Mouse (Mus musculus) cerebellum, postnatal 4 days (tissue): ENCODE measurements at regions not wholly inside any gene's neighbourhood (a gene's known extent, or its start where the extent isn't known, plus 50 kb on each side); places are given as distances from the start of the nearest gene placed in this dataset.

Experiments
- DNase-seq, 2 experiments: peaks; one replicate each; pipeline ENCODE4 v3.0.0; 2022; ENCODE audit warnings: low spot score in 2 of 2, mixed read lengths in 1 of 2

DNA sequence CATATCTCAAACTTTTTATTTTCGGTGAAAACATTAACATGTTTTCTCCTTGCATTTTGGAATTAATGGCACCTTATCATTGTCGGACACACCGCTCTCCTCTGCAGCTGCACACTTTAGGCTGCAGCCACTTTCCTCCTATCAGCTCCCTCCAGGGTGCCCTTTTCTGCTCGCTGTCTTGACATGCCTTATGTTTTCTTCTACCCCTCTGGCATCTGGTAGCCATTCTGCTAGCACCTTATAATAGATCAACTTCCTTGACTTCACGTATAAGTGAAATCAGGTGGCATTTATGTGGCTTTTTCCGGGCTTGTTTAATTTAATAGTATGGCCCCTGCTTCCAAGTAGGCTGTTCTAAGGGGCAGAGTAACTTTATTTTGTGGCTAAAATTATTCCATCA is 747.8 kb downstream of the Slitrk6 start:
- no peak for DNase-seq

DNA sequence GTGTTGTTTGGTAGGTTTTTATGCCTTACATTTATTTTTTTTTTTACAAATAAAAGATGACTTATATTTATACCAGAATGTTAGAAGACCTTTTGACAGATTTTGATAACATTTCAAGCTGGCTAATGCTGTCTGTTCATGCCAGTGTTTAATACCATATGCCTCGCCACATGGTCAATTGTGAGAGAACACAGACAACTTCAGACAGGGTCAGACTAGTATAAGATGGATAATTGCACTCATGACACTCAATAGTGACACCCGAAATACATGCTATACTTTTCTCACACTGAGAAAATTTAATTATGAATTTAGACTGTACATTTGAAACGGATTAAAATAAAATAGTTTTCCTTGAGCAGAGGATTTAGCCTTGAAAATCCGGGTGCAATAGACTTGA is 769.9 kb downstream of the Slitrk6 start:
- DNase-seq = no peak

DNA sequence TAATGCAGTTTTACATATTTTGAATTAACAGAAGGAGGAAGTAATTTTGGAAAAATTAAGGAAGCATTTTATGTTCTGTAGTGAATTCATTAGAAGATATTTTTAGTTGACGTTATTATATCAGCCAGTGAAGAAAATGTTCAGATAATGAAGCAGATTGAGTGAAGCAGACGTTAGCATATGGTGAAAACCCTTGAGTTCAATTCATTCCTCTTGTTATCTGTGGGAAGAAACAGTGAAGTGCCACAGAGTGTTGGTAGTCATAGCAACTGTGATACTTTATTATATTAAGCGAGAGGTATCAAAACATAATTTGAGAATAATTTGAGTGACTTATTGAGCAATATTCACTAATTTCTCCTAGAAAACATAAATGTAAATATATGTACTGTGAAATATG is 796.9 kb downstream of the Slitrk6 start:
- no peak for DNase-seq

DNA sequence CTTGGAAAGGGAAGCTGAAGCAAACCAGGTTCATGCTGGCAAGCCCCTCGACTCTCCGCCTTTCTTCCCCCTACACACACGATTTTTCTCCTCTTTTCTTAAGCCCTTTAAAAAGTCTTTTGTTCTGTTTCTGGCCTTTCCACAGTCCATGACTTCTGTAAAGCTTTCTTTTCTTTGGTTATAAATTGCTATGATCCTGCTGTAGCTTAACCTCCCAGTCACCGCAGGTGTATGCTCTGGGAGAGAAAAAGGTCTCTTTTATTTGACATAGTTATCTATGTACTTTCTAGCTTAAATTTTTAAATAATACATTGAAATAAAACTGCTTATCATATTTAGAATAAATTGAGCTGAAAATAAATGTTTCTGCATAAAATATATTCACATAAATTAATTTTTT is 813.0 kb downstream of the Slitrk6 start:
- no peak for DNase-seq

DNA sequence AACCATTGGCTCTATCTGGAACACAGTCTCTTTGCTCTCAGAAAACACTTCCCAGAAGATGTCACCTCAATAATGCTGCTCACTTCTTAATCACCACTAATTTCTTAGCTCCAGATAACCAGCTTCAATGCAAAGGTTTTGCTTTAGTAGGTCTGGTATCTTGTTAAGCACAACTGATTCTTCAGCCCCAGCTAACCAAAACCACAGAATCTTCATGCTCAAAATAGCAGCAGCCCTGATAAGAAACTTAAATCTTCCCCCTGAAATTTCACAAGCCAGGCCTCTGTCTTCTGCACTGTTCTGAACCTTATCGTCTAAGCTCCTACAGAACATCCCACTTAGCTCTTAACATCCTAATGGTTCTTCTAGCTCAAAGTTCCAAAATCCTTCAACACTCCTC is 813.8 kb downstream of the Slitrk6 start:
- DNase-seq = no peak

DNA sequence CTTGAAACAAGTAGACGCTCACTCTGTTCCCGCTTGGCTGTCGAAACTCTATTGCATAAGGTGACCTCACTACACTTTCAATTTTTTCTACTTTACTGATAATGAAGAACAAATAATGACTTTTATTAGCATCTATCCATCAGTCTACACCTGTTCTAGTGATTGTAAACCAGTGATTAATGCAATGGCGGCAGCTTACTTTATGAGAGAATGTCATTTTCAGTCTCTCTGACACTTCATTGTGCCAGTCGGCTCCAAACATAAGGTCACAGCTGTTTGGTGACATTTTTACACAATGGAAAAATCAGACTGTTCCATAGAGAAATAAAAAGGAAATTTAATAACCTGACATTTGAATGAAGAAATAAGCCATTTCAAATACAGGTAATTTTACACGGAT is 817.5 kb downstream of the Slitrk6 start:
- no peak for DNase-seq

DNA sequence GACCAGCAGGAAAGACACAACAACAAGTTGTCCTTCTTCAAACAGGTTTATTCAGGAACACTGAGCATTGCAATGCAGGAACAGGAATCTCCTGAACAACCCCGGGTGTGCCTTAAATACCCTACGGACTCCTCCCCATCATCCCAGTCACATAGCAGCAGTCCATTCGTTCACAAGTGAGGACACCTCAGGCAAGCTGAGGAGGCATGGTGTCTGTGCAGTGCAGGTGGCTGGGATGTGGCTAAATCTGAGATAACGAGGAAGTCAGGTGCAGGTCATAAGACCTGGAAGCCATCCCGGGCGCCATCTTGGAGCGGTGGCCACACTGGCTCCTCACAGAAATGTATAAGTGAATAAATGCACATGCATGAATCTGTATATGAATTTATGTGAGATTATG is 826.0 kb downstream of the Slitrk6 start:
- DNase-seq = no peak

DNA sequence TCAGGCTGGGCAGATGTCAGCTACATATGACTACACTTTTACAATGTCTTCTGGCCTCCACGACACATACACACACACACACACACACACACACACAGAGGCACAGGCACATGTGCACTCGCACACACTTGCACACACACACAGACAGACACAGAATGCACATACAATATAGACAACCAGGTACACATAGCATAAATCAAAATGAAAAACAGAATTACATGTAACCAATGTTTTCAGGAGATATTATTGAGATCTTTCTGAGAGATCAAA is 863.1 kb downstream of the Slitrk6 start:
- no peak for DNase-seq

DNA sequence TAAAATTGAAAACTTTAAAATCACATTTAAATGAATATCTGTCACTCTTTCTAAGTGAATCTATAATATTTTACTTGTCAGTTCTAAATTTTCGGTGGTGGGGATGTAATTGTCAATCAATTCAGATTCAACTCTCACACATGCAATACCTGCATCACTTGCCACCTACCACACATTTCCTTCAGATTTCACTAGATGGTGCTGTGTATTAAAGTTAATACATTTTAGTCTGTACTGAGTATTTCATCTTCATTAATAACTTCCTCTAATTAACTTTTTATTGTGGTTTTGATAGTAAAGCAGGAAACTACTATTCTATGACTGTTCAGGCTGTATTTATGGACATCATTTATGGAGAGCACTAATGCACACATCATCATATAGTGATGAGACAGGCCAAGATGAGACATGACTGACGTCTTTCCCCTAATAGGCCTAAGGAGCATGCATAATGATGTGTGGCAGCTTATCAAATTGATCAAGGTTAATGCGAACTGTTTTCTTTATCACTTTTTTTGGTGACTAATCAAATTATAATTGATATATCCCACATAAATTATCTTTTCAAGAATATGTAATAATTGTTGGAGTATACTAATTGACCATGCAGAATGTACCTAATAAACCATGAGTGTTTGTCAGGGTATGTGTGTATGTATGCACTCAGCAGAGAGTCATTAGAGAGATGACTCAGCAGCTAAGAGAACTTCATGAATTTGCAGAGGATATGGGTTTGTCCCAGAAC is 863.6 kb downstream of the Slitrk6 start:
- no peak for DNase-seq

DNA sequence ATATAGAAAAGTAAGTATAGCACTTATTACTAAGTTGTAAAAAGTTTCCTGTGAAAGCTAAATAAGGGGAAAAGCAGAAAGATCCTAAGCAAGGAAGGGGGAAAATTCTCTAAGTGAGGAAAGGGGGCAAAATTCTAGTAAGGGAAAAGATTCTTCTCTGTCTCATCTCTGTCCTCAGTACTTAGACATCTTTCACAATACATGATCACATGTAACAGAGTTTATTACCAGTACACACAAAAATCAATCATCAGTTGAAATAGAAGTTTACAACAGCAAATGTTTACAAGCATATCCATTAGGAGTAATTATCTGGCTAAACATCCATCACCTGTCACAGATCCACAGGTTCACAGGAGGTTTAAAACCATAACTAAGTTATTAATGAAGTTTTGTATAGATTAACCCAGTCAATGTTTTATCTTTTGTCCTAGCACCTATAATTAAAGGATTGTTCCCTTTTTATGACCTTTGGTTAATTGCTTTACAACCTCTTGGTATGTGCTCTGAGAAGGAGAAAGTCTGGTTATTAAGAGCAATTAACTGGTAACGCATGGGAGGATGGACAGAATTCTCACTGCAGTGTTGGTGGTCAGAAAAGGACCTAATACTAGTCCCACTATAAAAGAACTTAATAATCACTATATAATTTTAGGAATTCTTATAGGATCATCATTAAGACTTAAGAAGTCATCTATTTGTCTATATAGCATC is 877.8 kb downstream of the Slitrk6 start:
- no peak for DNase-seq

DNA sequence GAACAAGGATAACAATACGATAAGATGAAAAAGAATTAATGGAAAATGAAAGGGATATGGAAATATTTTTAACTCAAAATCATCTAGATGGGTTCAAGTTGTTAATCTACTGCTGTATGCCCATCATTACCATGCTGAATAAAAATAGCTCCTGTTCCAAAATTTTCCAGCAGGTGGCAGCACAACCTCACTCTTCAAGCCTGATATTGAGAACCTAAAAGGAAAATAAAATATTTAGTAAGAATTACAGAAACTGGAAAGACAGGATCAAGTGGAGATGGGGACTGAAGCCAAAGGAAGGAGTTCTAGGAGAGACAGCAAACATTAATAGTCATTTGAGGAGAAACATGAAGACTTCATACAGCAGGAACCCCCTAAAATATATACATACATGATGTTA is 880.7 kb downstream of the Slitrk6 start:
- DNase-seq = peak; percentile 41 to 61

DNA sequence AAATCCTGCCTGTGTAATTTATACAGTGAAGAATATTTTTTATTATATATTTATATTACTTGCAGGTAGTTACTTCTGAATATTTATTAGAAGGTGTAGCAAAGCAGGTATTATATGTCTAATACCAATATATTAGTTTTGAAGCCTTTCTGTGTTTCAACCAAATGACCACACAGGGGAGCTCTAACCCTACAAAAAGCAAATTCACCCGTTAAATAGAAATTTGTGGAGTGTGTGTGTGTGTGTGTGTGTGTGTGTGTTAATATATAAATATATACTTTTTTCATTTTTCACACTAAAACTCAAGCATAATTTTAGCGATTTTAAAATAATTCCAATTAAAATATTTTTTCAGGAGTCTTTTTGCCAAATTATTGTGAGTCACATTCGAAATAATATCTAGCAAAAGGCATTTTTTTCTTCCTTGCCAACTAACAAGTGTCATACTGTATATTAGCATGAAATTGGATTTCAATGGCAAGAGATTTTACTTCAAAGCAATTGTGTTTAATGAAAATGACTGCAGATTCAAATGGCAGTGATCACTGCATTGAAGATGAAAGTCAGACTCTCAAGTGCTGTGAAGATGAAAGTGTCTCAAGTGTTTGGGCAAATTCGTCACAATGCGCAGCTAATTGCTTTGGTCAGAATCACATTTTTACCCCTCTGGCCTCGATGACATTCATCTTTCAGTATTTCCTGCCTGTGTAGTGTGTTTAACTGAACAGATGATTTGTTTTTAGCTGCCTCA is 914.4 kb downstream of the Slitrk6 start:
- DNase-seq = peak in 1 of 2 experiments; percentile 5

DNA sequence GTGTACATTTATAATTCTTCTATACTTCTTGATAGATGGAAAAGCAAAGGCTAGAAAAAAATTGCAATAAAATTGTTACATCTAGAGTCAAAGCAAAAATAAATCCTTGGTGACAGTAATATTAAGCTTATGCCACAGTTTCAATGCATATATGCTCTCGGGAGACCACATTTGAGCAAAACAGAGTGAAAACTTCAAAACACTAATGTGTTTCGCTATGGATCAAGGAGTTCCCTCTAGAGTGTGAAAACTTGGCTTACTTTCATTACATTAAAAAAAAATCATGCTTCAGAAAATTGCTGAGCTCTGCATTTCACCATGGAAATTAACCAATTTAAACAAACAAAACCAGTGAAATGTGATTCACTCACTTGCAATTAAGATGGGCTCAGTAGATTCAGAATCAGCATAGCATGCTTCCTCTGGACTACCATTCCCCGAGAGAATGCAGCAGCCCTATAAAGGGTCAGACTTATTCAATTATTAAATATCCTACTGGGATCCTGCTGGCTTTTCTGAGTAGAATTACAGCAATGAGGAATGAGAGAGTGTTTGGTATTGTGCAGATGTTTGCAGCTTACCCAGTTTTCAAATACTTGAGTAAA is 888.7 kb upstream of the Slitrk1 start:
- DNase-seq = no peak

DNA sequence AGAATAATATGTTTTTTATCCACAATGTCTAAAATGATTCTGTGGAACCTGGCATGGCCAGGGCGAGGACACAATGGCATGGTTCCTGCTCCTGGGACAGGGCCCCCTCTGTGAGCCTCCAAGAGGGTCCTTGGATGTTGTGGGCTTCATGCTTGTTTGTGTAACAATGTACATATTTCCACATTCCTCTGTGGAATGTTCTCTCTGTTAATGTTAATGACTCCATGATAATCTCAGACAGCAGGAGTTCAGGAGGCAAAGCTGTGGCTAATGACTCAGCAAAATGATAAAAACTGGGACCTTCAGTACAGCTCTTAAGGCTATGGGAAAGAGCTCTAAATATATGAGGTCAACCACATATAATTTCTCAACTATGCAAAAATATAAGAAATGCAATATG is 858.3 kb upstream of the Slitrk1 start:
- DNase-seq = no peak

DNA sequence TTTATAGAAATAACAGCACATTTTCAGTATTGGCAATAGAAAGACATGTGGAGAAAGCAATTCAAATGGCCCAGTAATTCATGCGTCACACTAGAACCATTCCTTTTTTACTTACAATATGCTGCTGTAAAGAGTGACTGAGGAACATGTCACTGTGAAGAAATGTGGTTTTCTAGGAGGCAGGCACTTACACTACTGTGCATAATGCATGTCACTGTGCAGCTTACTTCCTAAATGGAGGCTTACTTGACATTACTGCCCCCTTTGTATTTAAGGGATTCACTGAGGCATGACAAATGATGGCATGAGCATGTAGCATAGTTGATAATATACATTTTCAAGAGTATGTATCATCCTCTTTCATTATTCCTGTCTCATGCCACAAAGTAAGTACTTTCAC is 846.9 kb upstream of the Slitrk1 start:
- DNase-seq = no peak
